Mouse (Mus musculus): ENCODE data around the gene Rsrc1. TPM values are rescaled to one million over a fixed set of nuclear protein-coding genes. Genes with fewer than 3 reads are reported as not detected.

Gene Rsrc1
- total RNA-seq, 2 experiments from 2014 or later: 11.6 to 14.8 TPM

DNA sequence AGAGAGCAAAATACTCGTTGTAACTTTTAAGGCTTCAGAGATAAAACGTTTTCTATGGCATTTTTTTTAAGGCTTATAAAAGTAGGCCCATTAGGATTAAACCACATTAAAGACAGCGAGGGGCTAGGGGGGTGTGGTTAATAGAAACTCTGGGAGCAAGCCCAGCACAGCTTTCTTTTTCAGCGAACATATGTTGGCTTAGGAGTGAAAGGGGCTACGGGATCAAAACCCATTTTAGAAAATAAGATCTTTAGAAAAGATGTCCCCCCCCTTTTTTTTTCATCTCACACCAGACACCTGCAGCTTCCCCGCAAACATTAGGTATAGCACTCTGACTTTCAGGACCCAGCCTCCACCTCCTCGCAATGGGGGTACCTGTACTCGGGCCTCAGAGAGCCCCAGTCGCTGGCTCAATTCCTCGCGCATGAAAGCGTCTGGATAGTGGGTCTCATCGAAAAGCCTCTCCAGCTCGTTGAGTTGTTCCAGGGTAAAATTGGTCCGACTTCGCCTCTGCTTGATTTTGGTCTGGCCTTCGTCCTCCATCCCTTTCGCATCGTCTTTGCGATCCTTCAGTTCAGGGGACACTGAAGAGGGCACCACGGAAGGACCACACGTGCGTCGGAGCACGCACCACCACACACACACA lies 3.3 kb upstream of the Rsrc1 start:
- peak; percentile 15 for DNase-seq
- no peak for TF ChIP-seq CTCF (IDR thresholded peaks at IDR 0.05)
- H3K4me3 ChIP-seq: peak overlapping the region; percentile 74
- intact Hi-C loops (cut with DNase I): no loop called here
- H3K27ac ChIP-seq: peak overlapping the region; percentile 7

DNA sequence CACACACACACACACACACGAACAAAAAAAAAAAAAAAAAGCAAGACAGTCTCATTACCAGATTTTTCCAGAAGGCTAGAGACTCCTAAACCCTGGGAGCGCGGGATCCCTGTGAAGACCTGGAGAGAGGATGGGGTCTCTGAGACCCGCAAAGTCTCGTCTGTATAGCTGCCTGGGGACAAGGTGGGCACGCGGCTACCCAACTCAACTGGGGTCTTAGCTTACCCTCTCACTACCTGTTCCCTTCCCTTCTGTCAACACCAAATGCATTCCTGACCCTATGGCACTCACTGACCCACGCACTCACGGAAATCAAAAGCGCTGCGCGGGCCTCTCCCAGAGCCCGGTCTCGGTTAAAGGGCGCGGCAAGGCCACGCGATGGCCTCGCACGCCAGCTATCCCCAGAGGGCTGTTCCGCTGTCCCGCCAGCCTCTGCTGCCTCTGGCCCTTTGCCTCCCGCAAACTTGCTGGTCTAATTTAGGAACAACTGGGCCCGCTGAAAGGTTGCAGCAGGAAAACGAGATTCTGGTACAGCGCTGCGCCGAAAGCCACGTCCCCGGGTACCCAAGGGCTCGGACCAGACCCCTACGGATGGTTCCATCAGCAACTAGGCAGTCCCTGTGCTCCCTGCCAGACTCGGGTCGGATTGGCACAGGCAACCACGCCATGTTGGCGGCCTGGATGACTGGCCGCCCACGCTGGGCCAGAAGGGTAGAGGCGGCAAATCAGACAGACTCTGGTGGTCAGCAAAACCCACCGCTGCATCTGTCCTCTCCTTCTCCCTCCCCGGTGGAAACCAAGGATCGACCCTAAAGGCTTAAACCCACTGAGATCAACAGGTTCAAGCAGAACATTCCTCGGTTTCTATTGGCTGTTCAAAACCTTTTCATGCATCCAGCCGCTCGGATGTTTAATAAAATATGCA lies 2.5 kb upstream of the Rsrc1 start:
- intact Hi-C loops (cut with DNase I): no loop called here

DNA sequence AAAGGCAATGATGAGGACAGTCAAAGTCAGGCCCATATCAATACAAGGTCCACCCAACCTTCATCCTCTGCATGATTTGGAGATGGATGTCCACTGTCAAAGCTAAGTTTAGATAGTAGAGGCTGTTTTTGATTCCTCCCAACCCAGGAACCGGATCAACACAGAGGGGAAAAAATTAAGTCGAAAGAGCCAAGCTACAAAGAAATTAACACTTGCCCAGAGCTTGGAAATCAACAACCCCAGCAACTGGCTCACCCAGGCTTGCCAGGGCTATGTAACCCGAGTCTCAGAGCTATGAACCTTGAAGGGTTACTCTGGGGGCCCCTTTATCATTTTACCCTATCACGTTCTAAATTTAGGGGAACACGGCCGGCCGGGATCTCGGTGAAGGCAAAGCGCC lies 1.7 kb upstream of the Rsrc1 start:
- intact Hi-C loops (cut with DNase I): no loop called here
- no peak for TF ChIP-seq CTCF (IDR thresholded peaks at IDR 0.05)
- Histone ChIP-seq H3K27ac (peak overlapping the region; percentile 73), H3K4me3 (peak overlapping the region; percentile 74)
- DNase-seq: no peak

More for the DNA sequence above, 2.5 kb upstream of the Rsrc1 start:
- Histone ChIP-seq H3K4me3 (peak overlapping the region; percentile 74), H3K27ac (peak overlapping the region; percentile 73)
- peak; percentile 72 for DNase-seq
- TF ChIP-seq CTCF (IDR thresholded peaks at IDR 0.05): no peak

DNA sequence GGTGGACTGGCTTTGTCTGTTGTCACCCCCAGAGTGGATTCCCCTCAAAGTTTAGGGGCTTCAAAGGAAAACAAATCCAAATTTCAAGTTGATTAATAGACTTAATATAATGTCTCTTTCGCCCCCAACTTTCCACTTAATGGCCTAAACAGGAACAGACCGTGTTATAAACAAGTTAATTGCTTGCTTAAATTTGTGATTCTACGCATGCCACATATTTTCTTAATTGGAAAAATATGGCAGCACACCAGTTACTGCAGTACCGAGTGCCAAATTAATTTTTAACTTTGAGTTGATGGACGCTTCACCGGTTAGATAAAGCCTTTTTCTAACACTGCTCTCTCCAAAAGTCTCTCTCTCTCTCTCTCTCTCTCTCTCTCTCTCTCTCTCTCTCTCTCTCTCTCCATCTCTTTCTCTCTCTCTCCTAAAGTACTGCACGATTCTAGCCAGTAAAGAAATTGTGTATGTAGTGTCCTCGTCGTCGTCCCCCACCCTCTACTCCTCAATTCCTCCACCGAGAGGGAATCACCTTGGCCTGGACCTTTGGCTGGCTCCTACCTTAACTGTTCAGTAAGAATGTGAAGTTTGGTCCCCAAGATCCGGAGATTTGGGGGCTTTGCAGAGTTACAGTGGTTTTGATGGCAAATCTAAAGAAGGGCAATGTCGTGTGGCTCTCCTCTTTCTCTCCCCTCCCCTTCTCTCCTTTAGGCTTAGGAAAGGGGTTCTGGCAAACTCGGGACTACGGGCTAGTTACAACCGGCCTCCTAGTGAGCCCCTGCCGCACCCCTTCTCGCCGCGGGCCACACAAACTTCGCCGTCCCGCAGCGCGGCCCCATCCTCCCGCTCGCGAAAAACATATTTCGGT lies 847 bp upstream of the Rsrc1 start:
- intact Hi-C loops (cut with DNase I): no loop called here
- H3K27ac ChIP-seq: peak overlapping the region; percentile 84
- H3K4me3 ChIP-seq: peak overlapping the region; percentile 74
- no peak for TF ChIP-seq CTCF (IDR thresholded peaks at IDR 0.05)
- no peak for DNase-seq

DNA sequence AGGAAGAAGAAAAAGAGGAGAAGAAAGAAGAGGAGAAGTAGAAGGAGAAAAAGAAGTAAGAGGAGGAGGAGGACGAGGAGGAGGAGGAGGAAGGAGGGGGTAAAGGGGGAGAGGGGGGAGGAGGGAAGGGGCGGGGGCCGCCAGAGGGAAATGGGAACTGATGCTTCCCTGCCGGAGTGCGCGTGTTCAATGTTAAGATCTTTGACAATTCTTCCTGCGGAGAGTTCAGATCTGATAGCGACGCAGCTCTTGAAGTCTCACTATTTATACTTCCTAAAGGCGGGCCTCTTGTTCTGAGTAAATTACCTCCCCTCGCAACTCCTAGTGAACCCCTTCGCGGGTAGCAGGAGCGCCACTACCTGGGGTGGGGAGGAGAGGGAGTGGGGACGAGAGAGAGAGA lies 516 bp downstream of the Rsrc1 start, which contains the start of gene Shox2:
Gene Shox2 (minus strand): TSS at position 66 of the 400 bp plus-strand sequence.
- intact Hi-C loops (cut with DNase I): no loop called here
- Histone ChIP-seq H3K4me3 (peak within 1 kb of the TSS; percentile 74), H3K27ac (peak within 1 kb of the TSS; percentile 84)
- no peak for TF ChIP-seq CTCF (IDR thresholded peaks at IDR 0.05)
- DNase-seq: peak; percentile 26

DNA sequence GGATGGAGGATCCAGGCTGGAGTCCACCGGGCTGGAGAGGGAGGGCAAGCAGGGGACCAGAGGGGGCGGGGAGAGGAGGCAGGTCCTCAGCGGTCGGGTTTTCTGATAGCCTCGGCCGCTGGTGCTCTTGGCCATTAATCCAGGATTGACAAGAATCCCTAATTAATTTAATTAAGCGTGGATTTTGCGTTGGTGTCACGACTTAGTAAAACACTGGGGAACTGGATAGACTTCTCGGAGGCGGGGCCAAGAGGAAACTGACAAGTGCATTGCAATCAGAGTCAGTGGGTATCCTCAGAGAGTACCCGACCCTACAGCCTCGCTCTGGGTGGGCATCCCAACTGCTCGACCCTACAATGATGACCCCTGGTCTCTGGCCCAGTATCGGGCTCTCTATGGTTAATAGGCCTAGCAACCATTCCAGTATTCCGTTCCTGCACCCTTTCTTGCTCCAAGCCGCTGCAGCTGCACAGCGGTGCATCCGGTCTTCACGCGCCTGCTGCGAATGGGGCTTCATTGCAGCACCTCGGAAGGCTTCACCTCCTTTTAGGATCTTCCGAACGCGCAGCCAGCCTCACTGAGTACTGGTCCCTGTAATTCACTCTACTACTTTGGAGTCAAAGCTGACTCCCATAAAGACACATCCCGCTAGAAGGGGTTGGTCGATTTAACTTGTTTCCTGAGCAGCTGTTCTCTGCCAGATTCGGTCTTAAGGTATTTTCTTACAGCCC lies 1.2 kb downstream of the Rsrc1 start:
- peak overlapping the region; percentile 57 for H3K27ac ChIP-seq
- intact Hi-C loops (cut with DNase I): no loop called here
- peak; percentile 46 for DNase-seq

DNA sequence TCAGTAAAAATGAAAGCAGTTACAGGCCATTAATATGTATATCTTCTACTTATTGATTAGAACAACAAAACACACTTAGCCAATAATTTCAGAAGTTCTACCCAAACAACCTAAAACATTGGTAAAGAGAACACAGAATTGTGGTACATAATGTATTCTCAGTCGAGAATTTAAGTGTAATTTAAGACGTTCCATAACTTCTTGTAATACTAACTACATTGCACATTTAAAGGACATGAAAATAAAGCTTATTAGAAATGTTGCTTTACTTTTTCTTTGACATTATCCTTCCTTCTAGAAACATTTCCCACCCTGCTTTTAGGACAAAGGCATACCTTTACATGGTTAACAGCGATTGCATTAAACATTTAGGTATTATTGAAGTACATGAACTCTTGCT lies 2.3 kb downstream of the Rsrc1 start:
- no peak for DNase-seq
- intact Hi-C loops (cut with DNase I): no loop called here
- TF ChIP-seq CTCF (IDR thresholded peaks at IDR 0.05): no peak
- Histone ChIP-seq H3K27ac (peak overlapping the region; percentile 12; the same call in 1 of the 2 replicates), H3K4me3 (no peak overlapping the region; the same call in 1 of the 2 replicates)

More for the DNA sequence above, 1.2 kb downstream of the Rsrc1 start:
- TF ChIP-seq CTCF (IDR thresholded peaks at IDR 0.05): no peak
- peak overlapping the region; percentile 74 for H3K4me3 ChIP-seq

DNA sequence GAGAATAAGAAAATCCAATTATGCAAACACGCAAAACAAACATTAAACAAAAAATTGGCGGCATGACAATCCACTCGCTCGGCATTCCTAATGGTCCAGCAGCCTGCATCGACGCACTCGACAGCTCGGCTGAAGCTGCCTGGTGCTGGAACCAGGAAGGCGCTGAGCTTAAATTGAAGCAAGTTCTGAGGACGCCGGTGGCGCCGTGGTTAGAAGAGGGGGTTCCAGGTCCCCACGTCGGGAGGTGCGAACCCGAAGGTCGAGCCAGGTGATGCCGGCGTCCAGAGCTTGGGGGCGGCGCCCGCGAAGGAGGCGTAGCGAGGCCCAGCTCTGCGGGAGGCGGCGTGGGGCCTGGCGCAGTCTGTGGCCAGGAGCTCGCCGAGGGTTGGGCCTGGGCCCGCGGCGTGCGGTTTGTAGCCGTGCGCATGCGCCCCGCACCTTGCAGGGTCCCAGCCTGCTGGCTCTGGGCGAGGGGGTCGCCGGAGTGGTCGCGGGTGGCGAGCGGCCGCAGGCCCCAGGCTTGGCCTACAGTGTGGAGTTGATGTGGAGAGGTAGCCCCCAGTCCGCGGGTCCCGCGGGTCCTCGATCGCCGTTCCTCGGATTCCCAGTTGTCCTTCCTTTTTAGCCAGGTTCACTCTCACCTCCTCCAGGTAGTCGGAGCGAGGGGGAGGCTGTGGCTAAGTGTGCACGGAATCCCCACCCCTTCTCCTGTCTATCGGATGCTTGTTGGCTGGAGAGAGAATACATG lies 4.5 kb downstream of the Rsrc1 start:
- Histone ChIP-seq H3K27ac (peak overlapping the region; percentile 85), H3K4me3 (peak overlapping the region; percentile 83)
- intact Hi-C loops (cut with DNase I): no loop called here
- TF ChIP-seq CTCF (IDR thresholded peaks at IDR 0.05): no peak
- DNase-seq: peak; percentile 85

DNA sequence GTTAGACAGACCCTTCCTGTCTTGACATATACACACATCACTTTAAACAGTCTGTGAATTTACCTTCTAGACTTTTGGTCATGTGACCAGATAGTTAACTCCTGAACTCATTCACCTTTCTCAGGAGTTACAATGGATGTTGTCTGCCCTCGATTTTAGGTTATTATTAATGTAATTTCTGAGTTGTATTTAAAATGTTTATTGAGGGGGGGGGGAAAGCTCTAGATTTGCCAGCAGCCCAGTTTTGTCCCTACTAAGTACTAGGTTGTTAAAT lies 5.0 kb downstream of the Rsrc1 start:
- intact Hi-C loops (cut with DNase I): no loop called here
- H3K27ac ChIP-seq: peak overlapping the region; percentile 85
- TF ChIP-seq CTCF (IDR thresholded peaks at IDR 0.05): no peak
- DNase-seq: no peak
- peak overlapping the region; percentile 83 for H3K4me3 ChIP-seq

DNA sequence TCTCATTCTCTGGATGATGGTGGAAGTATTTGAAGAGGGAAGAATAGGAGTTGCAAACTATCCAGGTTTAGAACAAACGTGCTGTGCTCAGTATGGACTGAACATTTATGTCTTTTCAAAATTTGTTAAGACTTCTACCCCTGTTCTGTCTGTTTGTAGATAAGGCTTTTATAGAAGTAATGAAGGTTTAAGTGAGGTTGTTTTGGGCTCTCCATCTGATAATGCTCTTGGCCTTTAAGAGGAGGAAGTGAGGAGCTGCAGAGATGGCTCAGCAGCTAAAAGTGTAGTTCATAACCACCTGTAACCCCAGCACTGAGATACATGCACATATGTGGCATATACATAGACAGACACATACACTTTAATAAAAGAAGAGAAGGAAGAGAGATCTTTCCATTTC lies 15.6 kb downstream of the Rsrc1 start:
- no peak for DNase-seq
- no peak overlapping the region for H3K4me3 ChIP-seq
- no peak for TF ChIP-seq CTCF (IDR thresholded peaks at IDR 0.05)
- H3K27ac ChIP-seq: no peak overlapping the region
- intact Hi-C loops (cut with DNase I): no loop called here

DNA sequence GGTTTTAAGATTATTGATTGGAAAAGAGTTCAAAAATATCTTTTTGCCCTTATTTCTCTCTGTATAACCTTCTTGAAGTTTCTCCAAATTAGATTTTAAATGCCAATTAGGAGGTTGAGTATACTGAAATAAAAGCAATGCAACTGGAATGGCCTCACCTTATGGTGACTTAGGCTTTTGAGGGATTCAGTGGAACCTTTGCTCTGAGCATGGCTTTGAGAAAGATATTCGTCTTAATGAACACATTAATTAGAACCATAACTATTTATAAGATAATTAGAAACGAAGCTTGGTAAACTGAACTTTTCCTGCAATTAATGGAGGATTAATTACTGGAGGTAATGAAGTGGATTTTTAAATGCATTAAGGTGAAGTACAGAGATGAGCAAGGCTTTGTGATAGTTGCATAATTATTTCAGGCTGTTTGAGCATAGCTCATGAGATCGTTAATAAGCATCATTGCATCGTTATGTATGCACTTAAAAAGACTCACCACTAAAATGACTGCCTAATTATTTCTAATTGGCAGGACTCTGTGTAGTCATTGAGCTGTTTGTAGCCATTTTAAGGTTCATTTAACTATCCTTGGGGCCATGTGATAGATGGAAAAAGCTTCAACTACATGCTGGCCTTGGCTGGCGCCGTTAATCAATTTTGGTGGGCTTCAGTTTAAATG lies 55.3 kb downstream of the Rsrc1 start:
- intact Hi-C loops (cut with DNase I): no loop called here
- TF ChIP-seq CTCF (IDR thresholded peaks at IDR 0.05): no peak
- Histone ChIP-seq H3K27ac (no peak overlapping the region), H3K4me3 (no peak overlapping the region)
- DNase-seq: no peak

All from gastrocnemius, adult 2 months (tissue).